ENCODE assay signal across 28 mouse cellular contexts in genomic region chr17:5878878-5879277, GRCm38 (mm10). TPM values are rescaled to one million over a fixed set of nuclear protein-coding genes. Genes with fewer than 3 reads are reported as not detected.
DNase-seq lines count a peak whose midpoint lies in the region; ATAC-seq lines count a peak whose summit lies in the region.
"Had no signal": no experiment of that assay in that cellular context is flagged by ENCODE, and none has a peak within 500 bp of the region (broad histone marks: within the 10 kb centered on the region; RNA-seq: fewer than 3 reads in every experiment).

No protein-coding gene starts in this region.

- no peak for DNase-seq in frontal cortex, postnatal 14 days (ENCODE audit: low spot score in 2 of 2)
- DNase-seq in testis, postnatal 10 days (ENCODE audit: low spot score), result peak; percentile 15
- no peak for DNase-seq in testis, postnatal 14 days (ENCODE audit: low spot score)
- DNase-seq: adrenal gland, adult 8-10 months; adrenal gland, postnatal 14 days; adrenal gland, postnatal 36 days; cerebellum, adult 11 months; cerebellum, adult 18-20 months; cerebellum, adult 8-10 months; cerebellum, adult 9-11 months; cerebellum, postnatal 14 days; cerebellum, postnatal 36 days; embryo, embryonic 11 days had no signal

- peaks cover 26% of the 10 kb centered on the region for H3K36me3 ChIP-seq in megakaryocyte, embryonic 14.5 days (replicated peaks; ENCODE audit: low read length)
- H3K36me3 ChIP-seq: embryonic facial prominence, embryonic 13.5 days; embryonic facial prominence, embryonic 15.5 days; forebrain, embryonic 10.5 days; forebrain, embryonic 12.5 days had no signal

- H3K4me1 ChIP-seq in megakaryocyte, embryonic 14.5 days, result peaks cover 52% of the 10 kb centered on the region
- H3K4me1 ChIP-seq: forebrain, embryonic 10.5 days; forebrain, embryonic 12.5 days had no signal

- no peaks in the 10 kb centered on the region for H3K27me3 ChIP-seq in megakaryocyte, embryonic 14.5 days (replicated peaks)
- H3K27me3 ChIP-seq: CH12.LX; embryonic facial prominence, embryonic 13.5 days; embryonic facial prominence, embryonic 15.5 days; forebrain, embryonic 12.5 days; Patski had no signal

- H3K4me3 ChIP-seq in megakaryocyte, embryonic 14.5 days (replicated peaks), result peak overlapping the region; percentile 46
- H3K4me3 ChIP-seq: embryonic facial prominence, embryonic 13.5 days; embryonic facial prominence, embryonic 15.5 days; erythroblast, embryonic 14.5 days; forebrain, embryonic 10.5 days; forebrain, embryonic 12.5 days had no signal

- ATAC-seq in frontal cortex, adult (ENCODE audit: low TSS enrichment), result peak; percentile 55; the same call in 1 of the 2 replicates
- ATAC-seq in megakaryocyte, adult 5-6 weeks (ENCODE audit: poor library complexity, severe bottlenecking), result no peak
- ATAC-seq: activated CD4-positive, CD25-positive, alpha-beta regulatory T cell, adult 4 months; CD4-positive, CD25-positive, alpha-beta regulatory T cell, adult 4 months; forebrain, embryonic 14.5 days; forebrain, embryonic 16.5 days; Patski had no signal

- H3K9me3 ChIP-seq in megakaryocyte, embryonic 14.5 days, result no peaks in the 10 kb centered on the region
- H3K9me3 ChIP-seq: embryonic facial prominence, embryonic 13.5 days; embryonic facial prominence, embryonic 15.5 days; forebrain, embryonic 10.5 days; forebrain, embryonic 12.5 days; G1E had no signal

RNA-seq across cellular contexts. Expression of gene Snx9, which starts 37.7 kb away (rescaled TPM):
- polyA plus RNA-seq in megakaryocyte, embryonic 14.5 days (2012; ENCODE audit: insufficient read depth, low replicate concordance), result 35.2 and 38.7 TPM in 2 replicates
- 51.4 and 51.8 TPM in 2 replicates for total RNA-seq in megakaryocyte, adult 5-6 weeks (2015)
- total RNA-seq in megakaryocyte, adult 5-6 weeks (2017), result 36.6 and 37.1 TPM in 2 replicates
